Mouse (Mus musculus): ENCODE results near the gene Klf12. TPM values are rescaled to one million over a fixed set of nuclear protein-coding genes. Genes with fewer than 3 reads are reported as not detected.

Klf12 gene
- total RNA-seq (2021) = 10 to 100 TPM; 12.7 to 17.4 TPM
- long read RNA-seq, experiment 1, partial matches to known transcripts = 0 of 1 reads
- long read RNA-seq, experiment 1, other reads (novel, unspliced or antisense) = 1 of 1 reads
- long read RNA-seq, experiment 2, partial matches to known transcripts = 0 of 1 reads
- long read RNA-seq, experiment 2, other reads (novel, unspliced or antisense) = 1 of 1 reads

- peak; percentile 86 to 88 for DNase-seq
These were observed at the start of gene Klf12 for GRCm38 (mm10) chr14:100284119-100284860. TSS of gene Klf12 (minus strand) at chr14:100284679.

DNA sequence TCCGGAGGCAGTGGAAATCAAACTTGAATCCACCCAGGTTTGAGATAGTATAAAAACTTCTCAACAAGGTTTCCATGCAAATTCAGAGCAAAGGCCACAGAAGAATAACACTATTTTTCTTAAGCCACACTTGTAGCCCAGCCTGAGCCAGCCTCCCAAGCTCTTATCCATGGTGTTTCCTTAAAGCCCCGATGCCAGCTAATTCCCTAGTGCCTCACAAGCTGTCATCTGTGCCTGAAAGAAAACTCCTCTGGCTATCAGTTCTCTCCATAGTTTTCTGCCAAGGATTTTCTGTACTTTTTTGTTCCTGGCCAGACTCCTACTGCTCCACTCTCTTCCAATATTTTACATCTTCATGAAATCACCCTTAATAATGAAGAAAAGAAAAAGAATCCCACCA is 48.9 kb upstream of the Klf12 start:
- peak; percentile 41 to 46 for DNase-seq

GRCm38 (mm10) chr14:100328602-100329276 is 44.3 kb upstream of the Klf12 start:
- DNase-seq = no peak

- no peak for DNase-seq
These were observed 39.8 kb upstream of the Klf12 start for GRCm38 (mm10) chr14:100324303-100324702.

GRCm38 (mm10) chr14:100322012-100322411 is 37.5 kb upstream of the Klf12 start:
- no peak for DNase-seq

DNA sequence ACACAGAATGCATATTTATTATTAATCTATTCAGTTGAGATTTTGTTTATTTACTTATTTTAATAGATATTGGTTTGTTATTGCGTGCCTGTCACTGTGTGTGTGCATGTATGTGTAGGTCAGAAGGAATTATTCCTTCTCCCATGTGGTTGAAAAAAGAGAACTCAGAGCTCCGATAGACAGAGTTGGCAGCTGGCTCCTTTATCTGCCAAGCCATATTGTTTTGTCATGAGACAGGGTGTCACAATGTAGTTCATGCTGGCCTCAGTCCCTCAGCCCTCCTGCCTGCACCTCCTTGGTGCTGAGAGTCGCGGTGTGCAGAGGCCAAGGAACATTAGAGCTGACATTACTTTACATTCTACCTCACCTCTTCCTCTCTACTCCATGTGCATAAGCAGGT is 32.3 kb upstream of the Klf12 start:
- DNase-seq = no peak

GRCm38 (mm10) chr14:100314099-100314498 is 29.6 kb upstream of the Klf12 start:
- DNase-seq = no peak

DNA sequence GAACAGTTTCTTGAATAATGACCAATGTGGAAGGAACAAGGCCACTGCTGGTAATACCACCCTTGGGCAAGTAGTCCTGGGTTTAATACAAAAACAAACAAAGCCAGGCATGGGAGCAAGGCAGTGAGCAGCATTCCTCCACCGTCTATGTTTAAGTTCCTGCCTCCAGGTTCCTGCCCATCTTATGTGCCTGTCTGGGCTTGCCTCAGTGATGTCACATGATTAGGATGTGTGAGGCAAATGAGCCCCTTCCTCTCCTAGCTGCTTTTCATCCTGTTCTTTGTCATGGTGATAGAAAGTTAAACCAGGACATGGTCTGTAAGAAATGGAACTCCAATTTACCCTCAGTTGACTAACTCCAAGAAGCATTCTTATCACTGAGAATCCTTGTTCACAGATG is 16.4 kb upstream of the Klf12 start:
- no peak for DNase-seq

- DNase-seq = no peak
These were observed 14.4 kb upstream of the Klf12 start for GRCm38 (mm10) chr14:100298892-100299291.

DNA sequence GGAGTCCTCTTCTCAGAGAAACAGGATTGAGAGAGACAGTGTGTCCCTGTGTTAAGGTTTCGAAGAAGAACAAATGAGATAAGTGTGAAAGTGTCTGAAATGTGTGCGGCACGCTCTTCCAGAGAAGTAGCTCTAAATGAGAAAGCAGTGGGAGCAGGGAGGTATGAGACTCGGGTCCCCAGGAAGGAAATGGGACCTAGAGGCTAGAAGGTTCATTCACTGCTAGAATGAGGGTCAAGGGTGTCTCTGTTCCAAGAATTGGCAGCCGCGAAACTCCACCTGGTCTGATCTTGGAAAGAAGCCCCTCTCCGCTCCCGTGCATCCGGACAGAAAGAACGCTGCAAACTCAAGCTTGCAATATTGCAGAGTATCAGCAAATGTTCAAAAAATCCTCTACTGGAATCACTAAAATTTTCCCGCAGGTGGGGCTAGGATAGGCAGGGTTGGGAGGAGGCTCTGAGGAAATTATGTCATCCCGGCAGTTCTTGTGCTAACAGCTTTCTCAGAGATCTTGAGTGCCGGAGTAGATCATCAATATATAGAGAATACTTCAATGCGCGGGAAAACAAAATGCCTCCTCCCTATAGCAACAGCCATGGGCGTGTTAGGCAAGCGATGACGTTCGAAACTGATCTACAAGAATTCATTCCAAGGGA is 2.2 kb upstream of the Klf12 start:
- DNase-seq = peak; percentile 46 to 47

DNA sequence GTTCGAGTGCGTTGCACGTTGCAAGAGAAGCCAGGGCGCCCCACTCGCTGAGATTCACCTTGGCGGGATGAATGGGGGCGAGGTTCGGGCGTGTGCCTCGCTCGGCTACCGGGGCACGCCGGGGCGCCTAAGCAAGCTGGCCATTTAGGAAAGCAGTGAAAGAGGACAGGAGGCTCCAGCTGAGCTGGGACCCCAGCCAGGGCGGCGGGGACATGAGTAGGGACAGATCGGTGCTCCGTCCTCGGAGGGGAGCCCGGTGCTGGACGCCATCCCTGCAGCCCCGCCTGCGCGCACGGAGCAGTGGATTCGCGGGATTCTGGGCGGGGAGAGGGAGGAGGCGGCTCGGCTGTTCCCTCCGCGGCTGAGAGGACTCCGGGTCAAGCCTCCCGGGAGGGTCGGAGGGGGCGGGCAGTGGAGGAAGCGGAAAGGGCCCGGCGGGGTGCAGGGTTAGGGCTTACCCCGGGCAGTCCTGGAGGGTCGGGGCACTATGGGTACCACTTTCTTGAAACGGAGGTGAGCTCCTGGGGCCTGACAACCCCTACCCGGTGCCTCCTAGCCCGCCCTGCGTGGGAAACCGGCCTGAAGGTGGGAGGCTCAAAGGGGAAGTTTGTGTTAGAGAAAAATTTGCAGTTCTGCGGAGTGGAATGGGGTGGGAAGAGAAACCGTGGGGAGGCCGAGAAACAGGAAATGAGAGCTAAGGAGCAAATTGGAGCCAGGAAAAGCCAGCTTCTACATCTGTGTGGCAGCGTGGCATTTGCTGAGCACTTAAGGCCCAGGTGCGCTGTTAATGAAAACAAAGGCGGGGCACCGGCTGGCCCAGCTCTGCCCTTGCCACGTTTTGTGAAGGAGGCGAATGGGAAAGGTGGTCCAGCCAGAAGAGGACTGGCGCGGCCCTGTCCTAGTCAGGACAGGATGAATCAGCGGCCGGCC is 1.4 kb upstream of the Klf12 start:
- peak; percentile 90 to 92 for DNase-seq

- DNase-seq = peak; percentile 86 to 90
These were observed 579 bp upstream of the Klf12 start for GRCm38 (mm10) chr14:100284861-100285655.

GRCm38 (mm10) chr14:100283411-100284118 is 914 bp downstream of the Klf12 start:
- DNase-seq = peak; percentile 51 to 73

GRCm38 (mm10) chr14:100282651-100283050 is 1.8 kb downstream of the Klf12 start:
- DNase-seq = peak in 1 of 2 experiments; percentile 28

DNA sequence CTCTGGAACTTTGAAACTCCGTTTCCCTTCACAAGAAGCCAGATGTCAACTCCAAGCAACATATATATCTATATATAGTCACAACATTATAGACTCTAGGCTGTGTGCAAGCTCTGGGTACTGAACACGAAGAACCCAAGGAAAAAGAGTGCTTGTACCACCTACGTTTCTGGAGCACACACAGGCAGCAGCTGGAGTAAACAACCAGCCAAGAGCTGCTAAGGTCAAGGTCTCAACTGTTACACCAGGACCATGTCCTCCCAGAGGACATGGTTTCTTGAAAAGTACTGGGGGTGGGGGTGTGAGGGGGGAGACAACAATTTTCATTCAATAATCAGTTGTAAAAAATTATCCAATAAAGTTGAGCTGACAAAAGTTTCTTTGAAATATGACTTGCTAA is 2.7 kb downstream of the Klf12 start:
- peak; percentile 22 to 28 for DNase-seq

GRCm38 (mm10) chr14:100274179-100274578 is 10.3 kb downstream of the Klf12 start:
- no peak for DNase-seq

GRCm38 (mm10) chr14:100260531-100260930 is 23.9 kb downstream of the Klf12 start:
- peak; percentile 51 to 82 for DNase-seq

DNA sequence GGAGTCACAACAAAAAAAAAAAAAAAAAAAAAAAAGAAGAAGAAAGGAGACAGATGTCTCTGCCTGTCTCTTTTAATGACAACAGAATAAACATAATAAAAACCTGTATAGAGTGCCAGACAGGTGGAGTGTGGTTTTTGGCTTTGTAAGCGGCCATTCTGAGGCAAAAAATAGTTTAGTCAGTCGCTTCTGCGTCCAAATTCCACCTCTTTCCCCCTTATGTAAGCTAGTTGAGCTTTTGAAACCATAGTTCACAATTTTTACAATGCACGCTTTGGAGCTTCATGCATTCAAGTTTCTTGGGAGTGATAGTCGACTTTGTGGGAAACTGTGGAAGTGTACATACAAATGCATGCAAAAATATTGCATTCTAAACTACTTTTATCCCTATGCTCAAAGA is 41.4 kb downstream of the Klf12 start:
- DNase-seq = no peak

GRCm38 (mm10) chr14:100239874-100240273 is 44.6 kb downstream of the Klf12 start:
- DNase-seq = no peak

DNA sequence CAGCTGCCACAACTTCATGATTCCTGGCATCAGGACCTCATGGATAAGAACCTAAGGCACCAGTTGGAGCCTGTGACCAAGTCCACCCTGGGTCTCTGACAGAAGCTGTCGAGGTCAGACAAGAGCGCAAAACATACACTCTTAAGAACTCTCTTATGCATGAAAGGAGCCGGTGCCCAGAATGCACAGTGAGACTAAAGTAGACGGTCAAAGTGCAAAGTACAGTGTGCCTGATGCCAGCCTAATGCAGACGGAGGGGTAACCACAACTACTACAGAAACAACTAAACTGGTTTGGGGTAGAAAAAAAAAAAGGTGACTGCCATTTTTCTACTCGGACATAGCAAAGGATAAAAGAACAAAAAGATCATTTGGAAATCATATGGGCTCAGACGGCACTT is 47.7 kb downstream of the Klf12 start:
- no peak for DNase-seq
